Mouse (Mus musculus) liver, adult 2 months (tissue): ENCODE results near the gene Kdm2b. TPM values are rescaled to one million over a fixed set of nuclear protein-coding genes. Genes with fewer than 3 reads are reported as not detected.
A peak's percentile ranks its signal among the peaks of the same experiment; 100 is the strongest.

ENCODE experiments used
- DNase-seq: peaks from one replicate; pipeline ENCODE4 v3.0.0-alpha.2; 2011; ENCODE audit warnings: low read depth, low spot score; ENCODE audit errors: extremely low read depth
- H3K27ac ChIP-seq: fragments of 200-500 bp; replicated peaks from 2 replicates; pipeline ENCODE4 v1.5.1; 2012; ENCODE audit warnings: low read depth, mild to moderate bottlenecking, control low read depth, inconsistent platforms, low read length; ENCODE audit not compliant: insufficient read depth
- H3K27me3 ChIP-seq: fragments of 200-500 bp; 2 replicates; pipeline ENCODE4 v1.6.1; 2012; ENCODE audit warnings: mild to moderate bottlenecking, moderate library complexity, low read length, inconsistent platforms; ENCODE audit not compliant: control insufficient read depth, insufficient read depth
- H3K36me3 ChIP-seq: fragments of 200-500 bp; 2 replicates; pipeline ENCODE4 v1.6.1; 2012; ENCODE audit warnings: low read length, inconsistent platforms; ENCODE audit not compliant: control insufficient read depth, insufficient read depth
- H3K4me1 ChIP-seq: fragments of 200-500 bp; 2 replicates; pipeline ENCODE4 v1.6.1; 2011; ENCODE audit warnings: low read length; ENCODE audit not compliant: control insufficient read depth, insufficient read depth
- H3K4me3 ChIP-seq: fragments of 200-500 bp; 2 replicates; pipeline ENCODE4 v1.5.1; 2011; ENCODE audit warnings: low read depth, mild to moderate bottlenecking, control low read depth, low read length, moderate library complexity; ENCODE audit not compliant: insufficient read depth
- H3K79me2 ChIP-seq: fragments of 200-500 bp; 2 replicates; pipeline ENCODE4 v1.6.1; 2012; ENCODE audit warnings: inconsistent platforms, mild to moderate bottlenecking, low read length, moderate library complexity; ENCODE audit not compliant: control insufficient read depth, insufficient read depth
- H3K9ac ChIP-seq: fragments of 200-500 bp; 2 replicates; pipeline ENCODE4 v1.6.1; 2012; ENCODE audit warnings: low read depth, mild to moderate bottlenecking, control low read depth, inconsistent platforms, low read length
- CTCF ChIP-seq: fragments of 200-500 bp; IDR thresholded peaks from 2 replicates; pipeline ENCODE4 v1.5.1; 2011; ENCODE audit warnings: low read depth, low read length, control low read depth
- POLR2A ChIP-seq: fragments of 200-500 bp; IDR thresholded peaks from 2 replicates; pipeline ENCODE4 v1.6.1; 2011; ENCODE audit warnings: low read length, control low read depth; ENCODE audit not compliant: insufficient read depth; ENCODE audit errors: extremely low read depth
- WGBS: fragments of 180-500 bp; shearing (Covaris S2); methylation state at CpG from one replicate; pipeline ENCODE4 v1.1.7; 2018; 5-methylcytosine and 5-hydroxymethylcytosine counted together
- polyA plus RNA-seq: library from polyadenylated mRNA; depleted of rRNA; stranded (reverse); fragments of >200 nt; gene quantifications from 2 replicates; pipeline ENCODE4 v1.2.3, GENCODE M21; 2012
- total RNA-seq: library from RNA; depleted of rRNA; stranded (reverse); fragments of >200 nt; gene quantifications from 2 replicates; pipeline ENCODE4 v1.2.3, GENCODE M21; 2014

The Kdm2b gene
- total and polyA plus RNA-seq, 2 experiments, result 3.0 to 7.1 TPM

DNA sequence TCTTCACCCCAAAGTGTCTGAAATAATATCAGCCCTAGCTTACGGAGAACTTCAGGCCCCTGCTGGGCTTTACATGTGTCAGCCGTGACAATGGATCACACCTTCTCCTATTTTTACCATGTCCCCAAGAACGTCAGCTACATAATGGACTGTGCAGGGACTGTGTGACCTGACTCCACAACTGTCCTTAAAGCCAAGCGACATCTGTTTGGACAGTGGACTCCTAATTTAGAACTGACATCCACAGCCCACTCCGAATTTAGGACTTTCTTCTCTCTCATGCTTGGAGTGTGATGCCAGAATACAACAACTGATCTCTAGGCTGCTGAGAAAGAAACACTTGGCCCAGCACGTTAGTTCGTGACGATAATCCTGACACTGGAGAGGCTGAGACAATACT is 62.5 kb downstream of the Kdm2b start:
- no peak overlapping the region for H3K4me3 ChIP-seq
- H3K9ac ChIP-seq, result no peak overlapping the region
- TF ChIP-seq CTCF, result no peak
- no peak for TF ChIP-seq POLR2A
- no peaks in the 10 kb centered on the region for H3K27me3 ChIP-seq
- no peak for DNase-seq
- H3K79me2 ChIP-seq, result no peaks in the 10 kb centered on the region
- no peaks in the 10 kb centered on the region for H3K36me3 ChIP-seq
- WGBS, result 92% methylated on average over 8 of the region's 8 CpGs
- peaks cover 5% of the 10 kb centered on the region; the same call in 1 of the 2 replicates for H3K4me1 ChIP-seq
- no peak overlapping the region for H3K27ac ChIP-seq

DNA sequence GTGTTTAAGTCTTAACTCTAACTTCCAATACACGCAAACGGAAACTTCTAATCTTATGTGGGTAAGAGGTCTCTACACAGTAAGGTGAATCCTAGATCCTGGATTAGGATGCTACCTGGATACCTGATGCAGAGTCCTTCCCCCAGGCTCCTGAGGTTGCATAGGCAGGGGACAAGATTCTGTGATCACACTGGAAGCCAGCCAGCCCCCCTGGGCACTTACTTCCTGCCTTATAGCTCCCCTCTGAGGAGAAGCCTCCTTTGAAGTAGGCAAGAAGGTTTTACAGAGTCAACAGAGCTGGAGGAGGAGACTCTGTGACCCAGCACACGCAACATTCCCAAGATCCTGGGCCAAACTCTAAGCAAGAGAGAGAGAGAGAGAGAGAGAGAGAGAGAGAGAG is 63.3 kb downstream of the Kdm2b start:
- no peak for DNase-seq
- Histone ChIP-seq H3K27ac (no peak overlapping the region), H3K4me3 (no peak overlapping the region), H3K27me3 (no peaks in the 10 kb centered on the region), H3K36me3 (no peaks in the 10 kb centered on the region), H3K9ac (no peak overlapping the region), H3K79me2 (no peaks in the 10 kb centered on the region), H3K4me1 (peaks cover 5% of the 10 kb centered on the region; the same call in 1 of the 2 replicates)
- WGBS, result 93% methylated on average over 3 of the region's 3 CpGs
- TF ChIP-seq POLR2A (no peak), CTCF (no peak)

DNA sequence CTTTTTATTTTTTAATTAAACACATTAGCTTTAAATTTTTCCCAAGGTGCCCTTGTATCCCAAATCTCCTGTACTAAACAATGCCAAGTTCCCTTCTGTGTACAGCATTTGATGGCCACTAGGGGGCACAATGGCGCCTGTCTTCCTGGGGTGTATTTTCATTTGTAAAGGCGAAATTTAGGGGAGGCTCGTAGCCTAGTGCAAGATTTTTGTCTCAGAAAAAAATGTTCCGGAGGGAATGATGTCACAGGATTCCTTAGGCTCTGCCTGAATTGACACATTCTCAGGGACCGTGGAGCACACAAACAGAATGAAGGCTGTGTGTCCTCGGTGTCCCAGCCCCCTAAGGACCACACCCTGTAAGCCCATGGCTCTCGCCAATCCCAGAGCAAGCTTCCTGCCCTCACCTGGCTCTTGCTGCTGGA is 64.1 kb downstream of the Kdm2b start:
- no peak overlapping the region for H3K27ac ChIP-seq
- H3K79me2 ChIP-seq, result no peaks in the 10 kb centered on the region
- H3K27me3 ChIP-seq, result no peaks in the 10 kb centered on the region
- DNase-seq, result peak; percentile 57
- H3K4me1 ChIP-seq, result peaks cover under 1% of the 10 kb centered on the region; the same call in 1 of the 2 replicates
- no peak overlapping the region for H3K4me3 ChIP-seq
- H3K9ac ChIP-seq, result no peak overlapping the region
- WGBS, result 23% methylated on average over 7 of the region's 7 CpGs
- H3K36me3 ChIP-seq, result no peaks in the 10 kb centered on the region
- TF ChIP-seq POLR2A (no peak), CTCF (peak; percentile 65; the same call in 1 of the 2 replicates)

DNA sequence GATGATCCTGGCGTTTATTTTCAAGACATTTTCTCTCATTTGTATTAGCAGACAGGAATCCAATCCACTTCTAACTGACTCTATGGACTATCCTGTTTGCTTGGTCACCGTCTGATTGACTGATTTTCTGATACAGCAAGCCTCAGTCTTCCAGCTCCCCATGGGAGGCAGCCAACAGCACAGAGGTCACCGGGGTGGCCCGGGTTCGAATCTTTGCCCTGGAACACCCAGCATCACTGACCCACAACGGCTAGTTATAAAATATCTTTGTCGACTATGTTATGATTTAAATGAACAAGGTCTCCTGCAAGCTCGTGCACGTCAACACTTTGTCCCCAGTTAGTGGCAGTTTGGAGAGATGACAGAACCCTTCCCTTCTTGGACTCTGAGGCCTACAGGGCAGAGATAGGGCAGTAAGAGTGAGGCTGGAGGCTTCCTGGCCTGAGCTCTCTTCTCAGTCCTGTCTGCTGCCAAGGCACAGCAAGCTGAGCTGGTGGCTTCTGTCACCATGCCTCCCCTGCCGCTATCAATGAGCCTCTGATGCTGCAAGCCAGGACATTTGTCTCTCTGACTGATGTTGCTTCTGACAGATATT is 65.7 kb downstream of the Kdm2b start:
- TF ChIP-seq CTCF (no peak), POLR2A (no peak)
- Histone ChIP-seq H3K36me3 (no peaks in the 10 kb centered on the region), H3K27ac (no peak overlapping the region), H3K4me3 (no peak overlapping the region), H3K4me1 (no peaks in the 10 kb centered on the region), H3K9ac (no peak overlapping the region), H3K79me2 (no peaks in the 10 kb centered on the region), H3K27me3 (no peaks in the 10 kb centered on the region)
- 81% methylated on average over 10 of the region's 10 CpGs for WGBS
- no peak for DNase-seq

DNA sequence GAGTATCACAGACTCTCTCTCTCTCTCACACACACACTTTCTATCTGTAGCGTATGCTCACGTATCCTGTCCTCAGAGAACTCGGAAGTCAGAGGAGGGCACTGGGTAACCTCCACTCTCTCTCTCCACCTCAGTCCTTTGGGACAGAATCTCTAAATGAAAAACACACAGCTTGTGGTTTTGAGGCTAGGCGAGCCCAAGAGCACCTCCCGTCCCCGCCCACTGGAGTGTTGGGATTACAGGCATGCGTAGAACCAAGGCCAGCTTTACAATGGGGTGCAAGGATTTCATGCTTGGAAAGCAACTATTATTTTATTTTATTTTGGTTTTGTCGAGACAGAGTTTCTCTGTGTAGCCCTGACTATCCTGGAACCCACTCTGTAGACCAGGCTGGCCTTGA is 67.7 kb downstream of the Kdm2b start:
- H3K9ac ChIP-seq, result no peak overlapping the region
- H3K27ac ChIP-seq, result no peak overlapping the region
- no peak overlapping the region for H3K4me3 ChIP-seq
- no peaks in the 10 kb centered on the region for H3K4me1 ChIP-seq
- DNase-seq, result no peak
- TF ChIP-seq CTCF (no peak), POLR2A (no peak)
- H3K27me3 ChIP-seq, result no peaks in the 10 kb centered on the region
- H3K36me3 ChIP-seq, result no peaks in the 10 kb centered on the region
- WGBS, result 94% methylated on average over 8 of the region's 8 CpGs
- no peaks in the 10 kb centered on the region for H3K79me2 ChIP-seq

DNA sequence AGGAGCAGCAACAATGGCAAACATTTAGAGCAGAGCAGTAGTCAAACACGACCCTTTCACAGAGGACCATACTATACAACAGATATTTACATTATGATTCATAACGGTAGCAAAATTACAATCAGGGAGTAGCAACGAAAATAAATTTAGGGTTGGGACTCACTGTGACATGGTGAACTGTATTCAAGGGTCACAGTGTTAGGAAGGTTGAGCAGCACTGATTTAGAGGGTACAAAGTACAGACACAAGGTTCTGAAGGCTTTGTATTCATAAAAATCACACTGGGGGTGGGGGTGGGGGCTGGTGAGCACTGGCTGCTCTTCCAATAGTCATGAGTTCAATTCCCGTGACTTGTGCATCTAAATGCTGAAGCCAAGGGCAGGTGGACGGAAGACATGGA is 69.1 kb downstream of the Kdm2b start:
- Histone ChIP-seq H3K4me3 (no peak overlapping the region), H3K27ac (no peak overlapping the region), H3K27me3 (no peaks in the 10 kb centered on the region), H3K9ac (no peak overlapping the region), H3K4me1 (no peaks in the 10 kb centered on the region), H3K79me2 (no peaks in the 10 kb centered on the region), H3K36me3 (no peaks in the 10 kb centered on the region)
- TF ChIP-seq CTCF (no peak), POLR2A (no peak)
- 83% methylated on average over 5 of the region's 5 CpGs for WGBS
- no peak for DNase-seq
